Mouse (Mus musculus) kidney, adult 2 months (tissue): ENCODE data around the gene Mettl3. TPM values are rescaled to one million over a fixed set of nuclear protein-coding genes. Genes with fewer than 3 reads are reported as not detected.
"Not testable (repeated sequence)": the region's sequence is repeated elsewhere in the genome, so short reads cannot be mapped to it uniquely, and the experiment has no call there.

Experiments used
- DNase-seq: peaks from one replicate; pipeline ENCODE4 v3.0.0; 2021
- H3K27ac ChIP-seq: fragments of 200-500 bp; 2 replicates; pipeline ENCODE4 v1.5.1; 2012; ENCODE audit warnings: low read depth, low read length, control low read depth, inconsistent platforms; ENCODE audit not compliant: insufficient read depth
- H3K27me3 ChIP-seq: fragments of 200-500 bp; replicated peaks from 2 replicates; pipeline ENCODE4 v1.6.1; 2012; ENCODE audit warnings: mild to moderate bottlenecking, moderate library complexity, low read length, inconsistent platforms; ENCODE audit not compliant: control insufficient read depth, insufficient read depth
- H3K36me3 ChIP-seq: fragments of 200-500 bp; 2 replicates; pipeline ENCODE4 v1.6.1; 2012; ENCODE audit warnings: mild to moderate bottlenecking, moderate library complexity, low read length, inconsistent platforms; ENCODE audit not compliant: control insufficient read depth, insufficient read depth
- H3K4me1 ChIP-seq: fragments of 200-500 bp; 2 replicates; pipeline ENCODE4 v1.6.1; 2011; ENCODE audit warnings: low read length; ENCODE audit not compliant: control insufficient read depth, insufficient read depth
- H3K4me3 ChIP-seq: fragments of 200-500 bp; 2 replicates; pipeline ENCODE4 v1.5.1; 2011; ENCODE audit warnings: mild to moderate bottlenecking, low read depth, low read length, control low read depth; ENCODE audit not compliant: insufficient read depth
- CTCF ChIP-seq: fragments of 200-500 bp; conservative IDR thresholded peaks from 2 replicates; pipeline ENCODE4 v1.5.1; 2011; ENCODE audit warnings: low read depth, mild to moderate bottlenecking, control low read depth, low read length, moderate library complexity, mixed read lengths; ENCODE audit not compliant: insufficient read depth, insufficient read length
- POLR2A ChIP-seq: fragments of 200-500 bp; IDR thresholded peaks from one replicate; pipeline ENCODE4 v1.6.1; 2011; ENCODE audit warnings: low read depth, low read length, control low read depth
- WGBS: fragments of 180-500 bp; shearing (Covaris S2); methylation state at CpG from one replicate; pipeline ENCODE4 v1.1.7; 2018; 5-methylcytosine and 5-hydroxymethylcytosine counted together
- polyA plus RNA-seq: library from polyadenylated mRNA; depleted of rRNA; stranded (reverse); fragments of >200 nt; gene quantifications from 2 replicates; pipeline ENCODE4 v1.2.3, GENCODE M21; 2012

Gene Mettl3
- polyA plus RNA-seq, 1 experiment, result 23.5 TPM

DNA sequence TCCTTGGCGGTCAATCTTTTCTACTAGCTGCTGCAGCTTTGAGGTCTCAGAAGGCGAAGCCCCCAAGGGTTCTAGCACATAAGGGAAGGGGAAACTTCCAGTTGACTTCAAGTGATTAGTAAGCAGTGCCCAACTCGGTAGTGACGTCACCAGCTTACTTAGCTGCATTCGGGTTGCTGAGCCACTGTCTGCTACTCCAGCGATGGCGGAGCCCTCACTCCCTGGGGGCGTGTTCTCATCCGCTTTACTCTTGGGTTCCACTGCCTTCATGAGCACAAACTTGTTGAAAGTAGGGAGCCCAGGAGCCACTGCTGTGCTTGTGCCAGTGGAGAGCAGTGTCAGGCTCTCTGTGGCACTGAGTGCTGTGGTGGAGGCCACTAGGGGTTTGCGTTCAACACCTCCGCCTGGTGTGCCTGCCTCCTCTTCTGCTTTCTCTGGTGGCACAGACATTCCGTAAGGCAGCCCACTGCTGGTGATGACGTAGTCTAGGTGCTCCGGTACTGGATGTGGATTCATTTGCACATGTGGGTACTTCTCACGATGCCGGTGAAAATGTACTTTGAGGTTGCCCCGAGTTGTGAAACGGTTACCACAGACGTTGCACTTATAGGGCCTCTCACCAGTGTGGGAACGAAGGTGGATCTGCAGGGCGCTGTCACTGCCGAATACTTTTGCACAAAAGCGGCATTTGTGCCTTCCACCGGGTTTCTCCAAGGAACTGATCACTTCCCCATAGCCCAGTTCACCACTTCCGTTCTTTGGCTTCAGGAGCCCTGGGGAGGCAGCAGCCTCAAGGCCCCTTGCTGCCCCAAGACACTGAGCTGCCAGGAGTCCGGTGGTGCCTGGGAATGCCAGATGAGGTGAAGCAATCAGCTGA, 9.2 kb upstream of the Mettl3 start:
- Histone ChIP-seq H3K27ac (no peak overlapping the region), H3K36me3 (no peaks in the 10 kb centered on the region), H3K27me3 (no peaks in the 10 kb centered on the region), H3K4me3 (no peak overlapping the region), H3K4me1 (peaks cover 7% of the 10 kb centered on the region; the same call in 1 of the 2 replicates)
- WGBS, result 80% methylated on average over 26 of the region's 26 CpGs
- TF ChIP-seq POLR2A, result no peak
- DNase-seq, result no peak

DNA sequence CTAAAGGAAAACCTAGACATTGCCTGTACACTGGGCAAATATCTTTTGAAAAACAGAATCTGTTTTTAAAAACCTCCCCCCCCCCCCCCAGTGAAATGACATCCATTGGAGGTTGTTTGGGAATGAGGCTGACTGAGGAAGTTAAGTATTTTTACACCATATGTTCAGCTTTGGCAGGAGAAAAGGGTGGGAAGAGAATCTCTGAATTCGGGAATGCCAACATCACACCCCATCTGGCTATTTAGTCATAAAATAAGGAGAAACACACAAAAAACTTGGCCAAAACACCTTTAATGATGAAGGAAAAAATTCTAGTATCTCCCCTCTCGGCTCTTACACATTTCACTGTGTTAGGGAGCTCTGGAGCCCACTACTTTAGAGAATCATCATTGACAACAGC, 6.0 kb upstream of the Mettl3 start:
- Histone ChIP-seq H3K27me3 (no peaks in the 10 kb centered on the region), H3K27ac (no peak overlapping the region), H3K36me3 (no peaks in the 10 kb centered on the region), H3K4me3 (no peak overlapping the region), H3K4me1 (no peaks in the 10 kb centered on the region)
- DNase-seq, result no peak
- TF ChIP-seq POLR2A (no peak), CTCF (no peak)
- WGBS, result 92% methylated on average over 2 of the region's 2 CpGs

DNA sequence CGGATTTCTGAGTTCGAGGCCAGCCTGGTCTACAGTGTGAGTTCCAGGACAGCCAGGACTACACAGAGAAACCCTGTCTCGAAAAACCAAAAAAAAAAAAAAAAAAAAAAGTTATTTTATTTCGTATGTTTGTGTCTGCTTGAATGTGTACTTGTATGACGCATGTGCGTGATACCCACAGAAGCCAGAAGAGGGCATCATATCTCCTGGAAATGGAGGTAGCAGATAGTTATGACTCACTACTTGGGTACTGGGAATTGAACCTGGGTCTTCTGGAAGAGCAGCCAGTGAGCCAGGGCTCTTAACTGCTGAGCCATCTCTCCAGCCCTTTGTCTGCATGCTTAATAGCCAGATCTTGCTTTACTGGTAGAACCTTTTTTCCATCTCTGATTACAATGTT, 5.4 kb upstream of the Mettl3 start:
- not testable (repeated sequence) for H3K4me1 ChIP-seq, H3K4me3 ChIP-seq, H3K27ac ChIP-seq, H3K27me3 ChIP-seq, H3K36me3 ChIP-seq, DNase-seq
- 93% methylated on average over 6 of the region's 6 CpGs for WGBS

DNA sequence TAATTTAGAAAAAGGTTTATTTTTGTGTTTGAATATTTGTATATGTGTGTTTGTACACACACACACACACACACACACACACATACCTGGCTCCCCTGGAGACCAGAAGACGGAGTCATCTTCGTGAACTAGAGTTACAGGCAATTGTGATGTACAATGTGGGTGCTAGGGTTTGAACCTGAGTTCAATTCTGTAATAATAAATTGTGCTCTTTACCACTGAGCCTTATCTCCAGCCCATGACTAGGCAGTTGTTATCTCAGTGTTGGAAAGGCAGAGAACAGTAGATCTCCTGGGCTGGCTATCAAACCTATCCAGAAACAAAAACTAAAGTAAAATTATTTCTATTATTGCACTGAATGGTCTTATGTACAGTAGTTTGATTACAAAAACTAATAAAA, 1.2 kb upstream of the Mettl3 start:
- H3K27ac ChIP-seq, result no peak overlapping the region
- no peak for TF ChIP-seq CTCF
- TF ChIP-seq POLR2A, result no peak
- DNase-seq, result no peak
- H3K27me3 ChIP-seq, result no peaks in the 10 kb centered on the region
- no peaks in the 10 kb centered on the region for H3K36me3 ChIP-seq
- 99% methylated on average over 2 of the region's 2 CpGs for WGBS
- H3K4me1 ChIP-seq, result no peaks in the 10 kb centered on the region
- no peak overlapping the region for H3K4me3 ChIP-seq

DNA sequence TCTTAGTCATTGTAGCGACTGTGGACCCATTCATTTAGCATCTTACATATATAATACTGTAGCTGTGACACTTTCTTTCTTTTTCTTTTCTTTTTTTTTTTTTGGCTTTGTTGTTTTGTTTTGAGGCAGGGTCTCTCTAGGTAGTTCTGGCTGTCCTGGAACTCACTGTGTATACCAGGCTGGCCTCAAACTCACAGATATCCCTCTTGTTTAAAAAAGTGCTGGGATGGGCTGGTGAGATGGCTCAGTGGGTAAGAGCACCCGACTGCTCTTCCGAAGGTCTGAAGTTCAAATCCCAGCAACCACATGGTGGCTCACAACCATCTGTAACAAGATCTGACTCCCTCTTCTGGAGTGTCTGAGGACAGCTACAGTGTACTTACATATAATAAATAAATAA, 1.4 kb downstream of the Mettl3 start:
- 78% methylated on average over 3 of the region's 3 CpGs for WGBS
- H3K4me3 ChIP-seq, H3K27ac ChIP-seq: not testable (repeated sequence)

DNA sequence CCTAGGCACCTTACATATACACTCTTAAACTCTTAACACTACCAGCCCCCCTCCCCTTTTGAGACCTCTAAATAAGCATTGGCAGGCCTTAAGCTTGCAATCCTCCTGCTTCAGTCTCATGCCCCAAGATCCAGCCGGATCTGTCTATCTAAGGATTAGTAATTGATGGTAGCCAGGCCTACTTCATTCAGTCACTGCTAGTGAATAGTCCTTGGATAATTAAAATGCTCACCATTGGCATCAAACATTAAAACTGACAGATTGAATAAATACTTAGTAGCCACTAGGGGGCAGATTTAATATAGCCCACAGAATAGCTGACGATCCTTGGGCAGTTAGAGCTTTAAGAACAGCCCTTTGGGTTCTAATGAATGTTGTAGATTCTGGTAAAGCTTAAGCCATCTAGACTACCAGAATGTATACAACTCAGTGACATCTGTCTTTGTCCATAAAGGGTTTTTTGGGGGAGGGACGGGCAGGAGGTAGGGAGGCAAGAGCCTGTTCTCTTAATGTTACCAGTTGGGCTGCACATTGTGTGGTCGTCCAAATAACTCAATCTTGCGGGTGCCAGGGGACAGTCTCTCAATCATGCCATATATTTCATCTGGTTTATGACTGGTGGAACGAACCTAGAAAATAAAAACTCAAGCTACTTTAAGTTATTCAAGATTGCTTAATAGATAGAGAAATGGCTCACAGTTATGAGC, 9.2 kb downstream of the Mettl3 start:
- DNase-seq, result peak; percentile 23
- no peak overlapping the region for H3K4me3 ChIP-seq
- no peak for TF ChIP-seq CTCF
- no peak for TF ChIP-seq POLR2A
- no peaks in the 10 kb centered on the region for H3K4me1 ChIP-seq
- 59% methylated on average over 6 of the region's 6 CpGs for WGBS
- H3K27me3 ChIP-seq, result no peaks in the 10 kb centered on the region
- no peak overlapping the region for H3K27ac ChIP-seq
- peaks cover 1% of the 10 kb centered on the region for H3K36me3 ChIP-seq

More for the DNA sequence above, 1.4 kb downstream of the Mettl3 start:
- not testable (repeated sequence) for H3K27me3 ChIP-seq, H3K4me1 ChIP-seq, DNase-seq, H3K36me3 ChIP-seq

DNA sequence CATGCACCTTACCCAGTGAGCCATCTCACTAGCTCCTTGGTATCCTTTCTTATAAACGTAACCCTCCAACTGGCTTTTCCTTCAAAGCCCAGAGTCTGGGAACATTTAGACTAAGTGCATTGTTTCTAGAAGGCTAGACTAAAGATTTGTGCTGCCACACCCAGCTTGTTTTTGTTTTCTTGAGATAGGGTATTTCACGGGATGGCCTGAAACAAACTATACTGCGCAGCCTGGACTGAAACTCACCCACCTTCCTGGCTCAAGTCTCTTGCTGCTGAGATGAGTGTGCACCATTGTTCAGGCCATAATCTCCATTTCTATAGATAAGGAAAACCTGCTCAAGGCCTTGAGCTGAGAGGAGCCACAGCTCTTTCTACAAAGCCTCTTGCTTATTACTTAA, 20.7 kb downstream of the Mettl3 start:
- 80% methylated on average over 3 of the region's 3 CpGs for WGBS
- TF ChIP-seq POLR2A, result no peak
- no peak for TF ChIP-seq CTCF
- no peak for DNase-seq
- Histone ChIP-seq H3K36me3 (peaks cover 1% of the 10 kb centered on the region), H3K4me3 (no peak overlapping the region), H3K27me3 (no peaks in the 10 kb centered on the region), H3K4me1 (0 out of 2 replicates have a peak, but pooled peaks cover 2% of the 10 kb centered on the region), H3K27ac (no peak overlapping the region)
